Mouse (Mus musculus) CH12.LX (cell line): ENCODE results near the gene Slc25a12. TPM values are rescaled to one million over a fixed set of nuclear protein-coding genes. Genes with fewer than 3 reads are reported as not detected.

ENCODE experiments used
- DNase-seq: peaks from one replicate; pipeline ENCODE4 v3.0.0-alpha.2; 2013; ENCODE audit errors: extremely low read depth
- H3K27ac ChIP-seq: 2 replicates; pipeline ENCODE4 v1.5.1; 2012; ENCODE audit warnings: low read depth, mild to moderate bottlenecking, control low read depth, moderate library complexity; ENCODE audit not compliant: insufficient read depth
- H3K27me3 ChIP-seq: replicated peaks from 2 replicates; pipeline ENCODE3; 2012; ENCODE audit warnings: inconsistent platforms
- H3K36me3 ChIP-seq, 2 experiments: replicated peaks in 1 of 2; 2 replicates each; pipeline versions ENCODE3 to v1.6.1; 2012; ENCODE audit warnings: inconsistent platforms in 1 of 2, low read length in 1 of 2, mild to moderate bottlenecking in 1 of 2, mixed read lengths in 1 of 2, moderate library complexity in 1 of 2; ENCODE audit not compliant: control insufficient read depth in 1 of 2, insufficient read depth in 1 of 2
- H3K4me1 ChIP-seq, 2 experiments: 2 replicates each; pipeline ENCODE4 v1.6.1; 2012; ENCODE audit warnings: inconsistent platforms in 1 of 2, moderate library complexity in 1 of 2; ENCODE audit not compliant: insufficient read depth in 2 of 2, control insufficient read depth in 1 of 2
- H3K4me2 ChIP-seq: 2 replicates; pipeline ENCODE4 v1.6.1; 2012; ENCODE audit warnings: low read depth, mild to moderate bottlenecking, control low read depth; ENCODE audit not compliant: poor library complexity, insufficient read depth, severe bottlenecking
- H3K4me3 ChIP-seq, 3 experiments: fragments of 150-350 bp in 1 of 3; sonication (generic) in 1 of 3; replicated peaks in 1 of 3; 2 replicates each; pipeline versions ENCODE3 to v1.5.1; 2011 to 2012; ENCODE audit warnings: low read depth in 2 of 3, low read length in 2 of 3, mild to moderate bottlenecking in 2 of 3, moderate library complexity in 2 of 3, control low read depth in 1 of 3, improper control_type of control experiment in 1 of 3, inconsistent platforms in 1 of 3, mixed read lengths in 1 of 3; ENCODE audit not compliant: poor library complexity in 1 of 3
- H3K79me2 ChIP-seq: replicated peaks from 2 replicates; pipeline ENCODE4 v1.6.1; 2012; ENCODE audit warnings: mild to moderate bottlenecking, moderate library complexity; ENCODE audit not compliant: control insufficient read depth, poor library complexity, insufficient read depth, severe bottlenecking; ENCODE audit errors: extremely low read depth
- H3K9ac ChIP-seq: 2 replicates; pipeline ENCODE4 v1.6.1; 2012; ENCODE audit warnings: low read depth, mild to moderate bottlenecking, control low read depth, moderate library complexity; ENCODE audit not compliant: insufficient read depth
- H3K9me3 ChIP-seq: replicated peaks from 2 replicates; pipeline ENCODE3; 2012; ENCODE audit warnings: low read length, inconsistent platforms, mixed read lengths
- BHLHE40 ChIP-seq: IDR thresholded peaks from 2 replicates; pipeline ENCODE4 v1.6.1; 2011; ENCODE audit warnings: mild to moderate bottlenecking, low read depth, low read length, improper control_type of control experiment
- CHD1 ChIP-seq: IDR thresholded peaks from 2 replicates; pipeline ENCODE4 v1.6.1; 2012; ENCODE audit warnings: low read depth, low read length, improper control_type of control experiment, inconsistent platforms
- CHD2 ChIP-seq: IDR thresholded peaks from 2 replicates; pipeline ENCODE4 v1.6.1; 2011; ENCODE audit warnings: low read length, improper control_type of control experiment
- CTCF ChIP-seq, 2 experiments: IDR thresholded peaks in 1 of 2; conservative IDR thresholded peaks in 1 of 2; 2 replicates each; pipeline ENCODE4 v1.5.1; 2011 to 2012; ENCODE audit warnings: low read depth in 2 of 2, low read length in 2 of 2, improper control_type of control experiment in 1 of 2, inconsistent platforms in 1 of 2, mild to moderate bottlenecking in 1 of 2, moderate library complexity in 1 of 2
- E2F4 ChIP-seq: IDR thresholded peaks from 2 replicates; pipeline ENCODE4 v1.6.1; 2011; ENCODE audit warnings: low read depth, low read length, improper control_type of control experiment; ENCODE audit not compliant: insufficient replicate concordance
- ELF1 ChIP-seq: IDR thresholded peaks from 2 replicates; pipeline ENCODE4 v1.6.1; 2014; ENCODE audit warnings: low read depth, mild to moderate bottlenecking, inconsistent platforms, low read length, improper control_type of control experiment
- EP300 ChIP-seq: IDR thresholded peaks from 2 replicates; pipeline ENCODE4 v1.6.1; 2011; ENCODE audit warnings: low read length, improper control_type of control experiment
- ETS1 ChIP-seq: conservative IDR thresholded peaks from 2 replicates; pipeline ENCODE4 v1.6.1; 2012; ENCODE audit warnings: low read depth, mild to moderate bottlenecking, inconsistent platforms, low read length, improper control_type of control experiment, moderate library complexity
- GABPA ChIP-seq: IDR thresholded peaks from 2 replicates; pipeline ENCODE4 v1.6.1; 2012; ENCODE audit warnings: low read depth, low read length, improper control_type of control experiment, inconsistent platforms; ENCODE audit not compliant: insufficient replicate concordance
- IRF4 ChIP-seq: IDR thresholded peaks from 2 replicates; pipeline ENCODE4 v1.6.1; 2014; ENCODE audit warnings: low read depth, mild to moderate bottlenecking, inconsistent platforms, low read length, improper control_type of control experiment
- JUN ChIP-seq: IDR thresholded peaks from 2 replicates; pipeline ENCODE4 v1.6.1; 2011; ENCODE audit warnings: low read depth, mild to moderate bottlenecking, low read length, improper control_type of control experiment, moderate library complexity; ENCODE audit not compliant: insufficient read depth
- JUND ChIP-seq: conservative IDR thresholded peaks from 2 replicates; pipeline ENCODE4 v1.6.1; 2011; ENCODE audit warnings: low read depth, low read length, improper control_type of control experiment
- KAT2A ChIP-seq: IDR thresholded peaks from 2 replicates; pipeline ENCODE4 v1.6.1; 2012; ENCODE audit warnings: low read length, improper control_type of control experiment, inconsistent platforms; ENCODE audit not compliant: insufficient replicate concordance
- MAFK ChIP-seq: IDR thresholded peaks from 2 replicates; pipeline ENCODE4 v1.6.1; 2011; ENCODE audit warnings: low read length, improper control_type of control experiment; ENCODE audit not compliant: insufficient replicate concordance
- MAX ChIP-seq: IDR thresholded peaks from 2 replicates; pipeline ENCODE4 v1.6.1; 2011; ENCODE audit warnings: low read length, improper control_type of control experiment
- MAZ ChIP-seq: IDR thresholded peaks from 2 replicates; pipeline ENCODE4 v1.6.1; 2012; ENCODE audit warnings: low read depth, mild to moderate bottlenecking, inconsistent platforms, low read length, improper control_type of control experiment, moderate library complexity
- MEF2A ChIP-seq: IDR thresholded peaks from 2 replicates; pipeline ENCODE4 v1.6.1; 2014; ENCODE audit warnings: low read depth, mild to moderate bottlenecking, inconsistent platforms, low read length, improper control_type of control experiment, borderline replicate concordance
- MYC ChIP-seq: IDR thresholded peaks from 2 replicates; pipeline ENCODE4 v1.6.1; 2011; ENCODE audit warnings: low read depth, mild to moderate bottlenecking, improper control_type of control experiment, low read length
- NELFE ChIP-seq: IDR thresholded peaks from 2 replicates; pipeline ENCODE4 v1.6.1; 2011; ENCODE audit warnings: low read depth, low read length, improper control_type of control experiment
- NRF1 ChIP-seq: IDR thresholded peaks from 2 replicates; pipeline ENCODE4 v1.6.1; 2014; ENCODE audit warnings: low read depth, mild to moderate bottlenecking, inconsistent platforms, low read length, improper control_type of control experiment, moderate library complexity
- POLR2A ChIP-seq: IDR thresholded peaks from 2 replicates; pipeline ENCODE4 v1.6.1; 2011; ENCODE audit warnings: low read depth, mild to moderate bottlenecking, improper control_type of control experiment, low read length
- POLR2AphosphoS2 ChIP-seq: IDR thresholded peaks from 2 replicates; pipeline ENCODE4 v1.6.1; 2011; ENCODE audit warnings: low read depth, low read length, improper control_type of control experiment
- RCOR1 ChIP-seq: conservative IDR thresholded peaks from 2 replicates; pipeline ENCODE4 v1.6.1; 2012; ENCODE audit warnings: low read depth, mild to moderate bottlenecking, inconsistent platforms, low read length, improper control_type of control experiment
- SIN3A ChIP-seq: IDR thresholded peaks from 2 replicates; pipeline ENCODE4 v1.6.1; 2012; ENCODE audit warnings: low read length, improper control_type of control experiment, inconsistent platforms
- TBP ChIP-seq: conservative IDR thresholded peaks from 2 replicates; pipeline ENCODE4 v1.6.1; 2011; ENCODE audit warnings: low read depth, low read length, improper control_type of control experiment
- TCF12 ChIP-seq: IDR thresholded peaks from 2 replicates; pipeline ENCODE4 v1.6.1; 2014; ENCODE audit warnings: low read depth, mild to moderate bottlenecking, inconsistent platforms, low read length, improper control_type of control experiment
- USF1 ChIP-seq: IDR thresholded peaks from 2 replicates; pipeline ENCODE4 v1.6.1; 2014; ENCODE audit warnings: low read depth, mild to moderate bottlenecking, inconsistent platforms, low read length, improper control_type of control experiment
- USF2 ChIP-seq: conservative IDR thresholded peaks from 2 replicates; pipeline ENCODE4 v1.6.1; 2011; ENCODE audit warnings: low read depth, low read length, improper control_type of control experiment
- ZC3H11A ChIP-seq: IDR thresholded peaks from 2 replicates; pipeline ENCODE4 v1.6.1; 2012; ENCODE audit warnings: low read depth, mild to moderate bottlenecking, inconsistent platforms, low read length, improper control_type of control experiment
- ZKSCAN1 ChIP-seq: IDR thresholded peaks from 2 replicates; pipeline ENCODE4 v1.6.1; 2012; ENCODE audit warnings: low read depth, inconsistent platforms, low read length, improper control_type of control experiment, borderline replicate concordance
- ZMIZ1 ChIP-seq: IDR thresholded peaks from 2 replicates; pipeline ENCODE4 v1.6.1; 2012; ENCODE audit warnings: low read depth, mild to moderate bottlenecking, inconsistent platforms, low read length, improper control_type of control experiment
- ZNF384 ChIP-seq: IDR thresholded peaks from 2 replicates; pipeline ENCODE4 v1.6.1; 2012; ENCODE audit warnings: low read depth, low read length, improper control_type of control experiment, inconsistent platforms
- dilution Hi-C: fragments of 300-500 bp; cut with MboI; formaldehyde crosslinking; loops from 2 replicates; pipeline ENCODE4 v1.14.3; 2020; ENCODE audit warnings: low sequenced_read_pairs; ENCODE audit not compliant: extremely low pct_unique_long_range_greater_than_20kb, extremely low pct_ligation_motif_present
- in situ Hi-C: fragments of 300-500 bp; cut with MboI; formaldehyde crosslinking; loops from 3 replicates; pipeline ENCODE4 v1.14.3; 2019; ENCODE audit warnings: low sequenced_read_pairs, low pct_ligation_motif_present, low pct_unique_long_range_greater_than_20kb, mixed read lengths
- polyA plus RNA-seq: library from polyadenylated mRNA; unstranded; fragments of >175 nt; gene quantifications from 2 replicates; pipeline ENCODE4 v1.2.1, GENCODE M21; 2012; ENCODE audit warnings: low read depth; ENCODE audit not compliant: insufficient read length
- total RNA-seq, 2 experiments: library from RNA; depleted of rRNA; stranded (reverse); fragments of 300-350 nt in 1 of 2; fragments of >200 nt in 1 of 2; gene quantifications; 2 replicates each; pipeline ENCODE4 v1.2.3; 2012 to 2014

The Slc25a12 gene
- total and polyA plus RNA-seq, 3 experiments = 97.1 to 211 (median 123) TPM

DNA sequence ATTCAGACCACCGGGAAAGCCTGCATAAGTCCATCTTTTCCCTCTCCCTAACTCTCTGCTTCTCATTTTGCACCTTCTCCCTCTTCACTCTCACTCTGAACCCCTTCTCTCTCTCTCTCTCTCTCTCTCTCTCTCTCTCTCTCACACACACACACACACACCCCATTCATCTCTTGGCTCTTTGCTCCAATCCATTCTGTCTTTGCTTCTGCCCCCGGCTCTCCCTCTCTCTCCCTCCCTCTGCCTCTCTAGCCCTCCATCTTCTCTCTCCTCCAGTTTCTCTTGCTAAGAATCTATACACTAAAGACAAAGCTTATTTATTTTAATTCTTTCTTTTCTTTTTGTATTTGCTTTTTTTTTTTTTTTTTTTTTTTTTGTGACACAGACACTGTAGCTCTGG, 57.8 kb downstream of the Slc25a12 start:
- no peak overlapping the region for H3K9ac ChIP-seq
- DNase-seq = no peak
- in situ Hi-C loops (no loop called here), dilution Hi-C loops (no loop called here)
- no peaks in the 10 kb centered on the region for H3K9me3 ChIP-seq
- no peak overlapping the region for H3K27ac ChIP-seq
- peaks cover 49 to 81% of the 10 kb centered on the region in 2 experiments for H3K36me3 ChIP-seq
- peaks cover 4 to 70% of the 10 kb centered on the region in 2 experiments for H3K4me1 ChIP-seq
- no peaks in the 10 kb centered on the region for H3K27me3 ChIP-seq
- H3K79me2 ChIP-seq = no peaks in the 10 kb centered on the region
- no peak overlapping the region for H3K4me2 ChIP-seq
- TF ChIP-seq MAZ = no peak
- TF ChIP-seq RCOR1 = no peak
- no peak for TF ChIP-seq E2F4
- no peak for TF ChIP-seq MAFK
- no peak for TF ChIP-seq TBP
- no peak for TF ChIP-seq JUND
- TF ChIP-seq MEF2A = no peak
- no peak for TF ChIP-seq CHD1
- no peak for TF ChIP-seq CHD2
- no peak for TF ChIP-seq ZMIZ1
- no peak for TF ChIP-seq JUN
- TF ChIP-seq MAX = no peak
- no peak for TF ChIP-seq KAT2A
- no peak for TF ChIP-seq ETS1
- no peak for TF ChIP-seq TCF12
- TF ChIP-seq USF1 = no peak
- no peak for TF ChIP-seq ZNF384
- no peak for TF ChIP-seq NRF1
- no peak for TF ChIP-seq SIN3A
- TF ChIP-seq POLR2AphosphoS2 = no peak
- H3K4me3 ChIP-seq = no peak overlapping the region

DNA sequence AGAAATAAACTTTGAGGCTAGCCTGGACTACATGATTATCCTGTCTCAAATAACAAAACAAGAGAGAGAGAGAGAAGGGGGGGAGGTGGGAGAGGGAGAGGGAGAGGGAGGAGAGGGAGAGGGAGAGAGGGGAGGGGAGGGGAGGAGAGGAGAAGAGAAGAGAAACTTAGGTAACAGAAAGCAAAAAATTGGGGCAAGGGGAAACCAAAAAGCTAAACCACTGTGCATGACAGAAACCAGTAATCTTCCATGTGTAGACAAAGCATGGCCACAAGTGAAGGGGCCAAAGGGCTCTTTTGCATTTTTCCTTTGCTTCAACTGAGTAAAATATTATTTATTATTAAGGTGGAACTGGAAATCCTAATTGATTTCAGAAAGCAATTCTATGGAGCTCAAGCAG, 61.2 kb downstream of the Slc25a12 start:
- Histone ChIP-seq H3K36me3 (peaks cover 44 to 78% of the 10 kb centered on the region in 2 experiments), H3K4me1 (peaks cover 9 to 76% of the 10 kb centered on the region in 2 experiments), H3K79me2 (no peaks in the 10 kb centered on the region), H3K9ac (no peak overlapping the region), H3K27ac (peak overlapping the region; percentile 80; the same call in 1 of the 2 replicates), H3K27me3 (no peaks in the 10 kb centered on the region), H3K4me3 (no peak overlapping the region), H3K4me2 (no peak overlapping the region; the same call in 1 of the 2 replicates), H3K9me3 (no peaks in the 10 kb centered on the region)
- dilution Hi-C loops = no loop called here
- peak; percentile 52 for DNase-seq
- in situ Hi-C loops = no loop called here
- TF ChIP-seq MAX (no peak), CHD1 (no peak), MAZ (0 out of 2 replicates have a peak, but pooled peaks have one; percentile 54), SIN3A (no peak), ETS1 (peak; percentile 23; the same call in 1 of the 2 replicates), POLR2A (no peak), CTCF (conservative IDR thresholded peaks at IDR 0.05 in 1 of 2, IDR thresholded peaks at IDR 0.05 in 1 of 2; ENCODE audit: low read depth in 2 of 2, low read length in 2 of 2) (no peak), EP300 (peak; percentile 26; the same call in 1 of the 2 replicates), ZNF384 (peak; percentile 58), ZMIZ1 (no peak), RCOR1 (no peak), MYC (peak; percentile 42; the same call in 1 of the 2 replicates), NRF1 (no peak), GABPA (no peak), JUND (no peak), BHLHE40 (peak; percentile 63), ZC3H11A (no peak), NELFE (no peak), ZKSCAN1 (no peak), USF2 (no peak), IRF4 (0 out of 2 replicates have a peak, but pooled peaks have one; percentile 33), E2F4 (no peak), ELF1 (no peak)
